Mouse (Mus musculus) gonadal fat pad, adult 2 months (tissue): ENCODE results near the gene Hnrnpll. TPM values are rescaled to one million over a fixed set of nuclear protein-coding genes. Genes with fewer than 3 reads are reported as not detected.

ENCODE experiments used
- DNase-seq: peaks from one replicate; pipeline ENCODE4 v3.0.0-alpha.2; 2012; ENCODE audit warnings: low read depth
- polyA plus RNA-seq: library from polyadenylated mRNA; depleted of rRNA; stranded (reverse); fragments of >200 nt; gene quantifications from 2 replicates; pipeline ENCODE4 v1.2.3, GENCODE M21; 2012; rRNA removed

Gene Hnrnpll
- polyA plus RNA-seq = 14.4 and 18.1 TPM in 2 replicates

DNA sequence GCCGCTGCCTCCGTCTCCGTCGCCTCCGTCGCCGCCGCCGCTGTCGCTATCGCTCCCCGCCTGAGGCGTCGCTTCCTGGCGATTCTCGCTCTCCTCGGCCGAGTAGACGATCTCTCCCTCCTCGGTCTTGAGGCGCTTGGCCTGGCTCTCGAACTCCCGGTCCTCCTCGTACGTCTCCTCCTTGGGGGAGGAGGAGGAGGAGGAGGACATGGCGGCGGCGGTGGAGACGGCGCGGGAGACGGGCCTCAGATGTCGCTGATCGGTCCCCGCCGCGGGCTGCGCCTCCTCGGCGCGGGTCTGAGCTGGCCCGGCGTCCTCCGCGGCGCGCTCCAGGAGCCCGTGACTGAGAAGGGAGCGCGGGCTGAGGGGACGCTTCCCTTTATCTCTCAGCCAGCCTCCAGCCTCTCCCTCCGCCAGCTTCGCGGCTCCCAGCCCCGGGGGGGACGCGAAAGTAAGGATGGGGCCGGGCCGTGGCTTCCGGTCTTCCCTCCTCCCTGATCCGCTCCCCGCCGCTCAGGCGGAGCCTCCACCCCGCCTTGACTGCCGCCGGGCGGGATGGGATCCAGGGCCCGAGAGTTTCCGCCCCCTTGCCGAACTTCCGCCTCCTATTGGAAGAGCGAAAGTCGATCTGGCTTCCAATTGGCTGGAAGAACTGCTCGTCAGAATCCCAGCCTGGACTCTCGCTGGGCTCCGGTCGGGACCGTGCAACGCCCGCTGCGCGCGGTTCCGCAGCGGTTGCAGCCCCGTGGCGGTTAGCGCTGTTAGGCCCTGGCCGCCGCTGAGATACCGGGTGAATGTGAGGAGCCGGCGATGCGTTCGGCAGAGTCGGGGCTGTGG, at the start of gene Hnrnpll:
TSS of gene Hnrnpll (minus strand) at position 552 of the 837 bp plus-strand sequence.
- peak; percentile 93 for DNase-seq

DNA sequence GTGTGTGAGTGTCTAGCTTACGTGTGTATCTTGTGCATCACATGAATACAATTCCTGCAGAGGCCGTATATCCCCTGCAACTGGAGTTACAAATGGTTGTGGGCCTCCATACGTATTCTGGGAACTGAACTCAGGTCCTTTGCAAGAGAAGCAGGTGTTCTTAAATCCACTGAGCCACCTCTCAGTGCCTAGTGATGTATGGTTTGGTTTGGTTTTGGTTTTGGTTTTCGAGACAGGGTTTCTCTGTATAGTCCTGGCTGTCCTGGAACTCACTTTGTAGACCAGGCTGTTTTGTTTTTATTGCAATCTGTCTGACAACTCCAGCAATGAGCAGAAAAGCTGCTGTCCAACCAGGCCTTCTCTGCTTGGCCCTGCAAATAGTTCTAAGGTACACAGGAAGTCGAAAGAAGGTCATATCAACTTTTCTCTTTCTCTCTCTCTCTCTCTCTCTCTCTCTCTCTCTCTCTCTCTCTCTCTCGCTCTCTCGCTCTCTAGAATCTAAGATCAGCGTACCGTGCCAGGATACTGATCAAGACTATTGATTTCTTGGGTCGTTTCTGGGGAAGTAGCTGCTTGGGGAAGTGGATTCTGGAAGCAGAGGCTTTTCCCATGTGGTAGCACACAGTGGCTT, 43.3 kb upstream of the Hnrnpll start:
- no peak for DNase-seq

DNA sequence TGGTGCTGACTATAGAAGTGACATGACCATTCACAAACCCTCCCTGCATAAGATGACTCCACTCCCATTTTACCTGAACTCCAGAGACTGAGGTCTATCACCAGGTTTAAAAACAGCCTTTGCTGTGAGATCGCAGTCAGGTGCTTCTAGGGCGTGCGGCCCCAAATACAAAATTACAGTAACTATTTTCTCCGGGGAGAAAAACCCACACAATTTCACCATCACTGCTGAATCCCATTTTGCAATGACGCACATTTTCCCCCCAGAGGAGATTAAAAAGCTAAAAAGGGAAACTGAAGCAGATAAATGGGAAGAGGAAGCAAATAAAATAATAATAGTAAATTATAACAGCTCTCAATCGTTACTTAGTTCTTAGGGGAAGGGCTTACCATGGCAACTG, 37.7 kb upstream of the Hnrnpll start:
- DNase-seq = no peak

DNA sequence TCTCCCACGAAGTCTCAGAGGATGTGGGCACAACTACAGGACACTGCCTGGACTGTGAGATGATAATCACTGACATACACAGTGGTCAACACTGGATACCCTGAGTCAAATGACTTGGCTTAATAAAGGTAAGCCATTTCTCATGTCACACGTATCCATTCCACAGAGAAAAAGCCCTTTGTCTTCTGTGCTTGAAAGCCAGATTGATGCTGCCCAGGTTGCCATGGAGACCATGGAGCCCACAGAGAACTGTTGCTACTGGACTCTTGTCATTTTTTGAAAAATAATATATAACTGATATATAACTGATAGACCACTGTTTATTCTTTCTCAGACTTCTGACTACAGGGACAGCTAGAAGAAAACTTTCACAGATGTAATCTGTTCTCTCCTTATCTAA, 35.1 kb upstream of the Hnrnpll start:
- DNase-seq = no peak

DNA sequence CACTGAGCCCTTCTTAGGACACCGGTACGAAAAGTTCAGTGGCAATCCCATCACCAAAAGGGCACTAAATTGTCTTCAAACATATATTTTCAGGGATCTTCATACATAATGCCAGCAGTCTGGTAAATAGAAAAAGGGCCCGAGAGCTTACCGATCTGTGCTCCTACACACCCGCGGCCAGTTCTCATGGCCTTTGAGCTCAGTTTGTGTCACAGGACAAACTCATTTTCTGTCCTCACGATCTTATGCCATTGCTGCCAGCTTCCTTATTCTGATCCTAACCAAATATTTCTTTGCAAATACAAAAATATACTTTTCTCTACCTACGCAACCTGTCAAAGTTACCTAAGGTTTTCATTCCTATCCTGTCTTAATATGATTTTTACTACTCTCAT, 34.6 kb upstream of the Hnrnpll start:
- no peak for DNase-seq

DNA sequence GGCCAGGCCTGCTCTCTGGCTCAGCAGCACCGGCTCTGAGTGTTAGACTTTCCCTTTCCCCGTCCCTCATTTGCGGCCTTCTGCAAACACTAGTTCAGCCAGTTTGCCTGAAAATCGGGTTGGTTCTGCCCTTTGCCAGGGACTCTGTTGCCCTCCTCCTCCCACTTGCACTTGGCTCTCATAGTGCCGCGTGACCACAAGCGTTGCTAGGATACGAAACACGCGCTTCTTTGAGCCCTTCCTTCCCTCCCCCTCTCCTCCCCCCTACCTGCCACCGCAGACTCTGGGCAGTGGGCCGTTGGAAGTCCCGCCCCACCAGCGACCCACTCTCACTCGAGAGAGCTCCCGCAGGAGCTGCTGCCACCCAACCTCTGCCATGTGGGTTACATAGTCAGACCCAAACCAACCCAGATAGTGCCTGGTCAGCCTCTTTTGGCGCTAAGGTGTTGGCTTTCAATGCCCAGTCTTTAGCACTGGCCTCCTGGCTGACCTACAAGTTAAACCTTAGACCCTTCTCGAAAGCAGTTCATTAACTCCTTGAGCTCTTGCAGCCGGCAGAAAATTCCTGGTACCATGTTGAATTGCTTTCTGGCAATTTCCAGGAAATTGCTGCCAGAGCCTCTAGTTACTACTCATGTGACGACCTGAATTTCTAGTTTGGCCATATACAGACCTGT, 34.0 kb upstream of the Hnrnpll start:
- no peak for DNase-seq

DNA sequence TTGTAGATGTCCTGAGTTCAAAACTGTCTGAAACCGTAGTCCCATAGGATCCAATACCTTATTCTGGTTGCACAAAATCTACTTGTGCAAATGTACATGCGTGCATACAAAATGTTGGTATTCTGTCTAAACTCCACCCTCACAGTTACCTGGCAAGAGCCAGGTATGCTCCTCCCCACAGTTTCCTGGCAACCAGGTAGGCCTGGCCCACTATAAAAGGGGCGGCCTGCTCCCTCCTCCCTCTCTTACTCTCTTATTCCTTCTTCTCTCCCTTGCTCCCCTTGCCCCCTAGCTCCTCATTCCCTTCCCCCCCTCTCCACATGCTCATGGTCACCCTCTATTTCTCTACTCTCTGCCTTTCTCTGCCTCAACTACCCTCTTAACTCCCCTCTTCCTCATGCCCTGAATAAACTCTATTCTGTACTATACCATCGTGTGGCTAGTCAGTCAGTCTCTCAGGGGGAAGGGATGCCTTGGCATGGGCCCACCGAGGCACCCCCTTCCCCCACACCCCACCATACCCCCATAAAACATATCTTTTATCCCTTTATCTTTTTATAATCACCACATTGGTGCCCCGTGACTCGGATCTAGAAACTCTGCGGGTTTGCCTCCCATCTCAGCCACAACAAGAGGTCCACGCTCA, 33.2 kb upstream of the Hnrnpll start:
- DNase-seq = no peak

DNA sequence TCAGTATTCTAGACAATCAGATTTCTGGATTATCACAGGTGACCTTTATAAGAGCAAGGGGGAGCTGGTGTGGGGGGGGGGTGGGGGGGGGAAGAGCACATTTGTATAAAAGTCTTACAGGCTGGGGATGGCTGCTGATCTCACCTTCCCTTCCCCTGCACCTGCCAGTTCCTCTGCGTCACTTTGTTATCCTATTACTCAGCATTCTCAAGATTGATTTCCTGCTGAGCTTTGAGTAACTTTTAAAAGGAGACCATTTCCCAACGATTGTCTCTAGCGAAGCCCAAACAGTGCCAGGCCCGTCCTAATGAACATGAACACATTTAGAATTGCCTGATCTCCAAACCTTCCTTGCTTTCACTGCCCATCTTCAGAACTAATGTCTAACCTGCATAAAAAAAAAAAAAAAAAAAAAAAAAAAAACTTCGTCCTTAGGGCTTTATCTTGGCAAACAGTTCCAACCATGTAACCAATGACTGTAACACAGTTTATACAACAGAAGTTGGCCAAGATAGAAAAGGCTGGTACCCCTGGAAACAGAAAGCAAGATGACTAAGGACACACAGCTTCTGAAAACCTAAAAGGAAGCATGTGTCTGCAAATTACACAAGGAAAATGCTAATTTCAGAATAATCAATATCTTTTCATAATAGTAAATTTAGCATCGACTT, 29.9 kb upstream of the Hnrnpll start:
- DNase-seq = no peak

DNA sequence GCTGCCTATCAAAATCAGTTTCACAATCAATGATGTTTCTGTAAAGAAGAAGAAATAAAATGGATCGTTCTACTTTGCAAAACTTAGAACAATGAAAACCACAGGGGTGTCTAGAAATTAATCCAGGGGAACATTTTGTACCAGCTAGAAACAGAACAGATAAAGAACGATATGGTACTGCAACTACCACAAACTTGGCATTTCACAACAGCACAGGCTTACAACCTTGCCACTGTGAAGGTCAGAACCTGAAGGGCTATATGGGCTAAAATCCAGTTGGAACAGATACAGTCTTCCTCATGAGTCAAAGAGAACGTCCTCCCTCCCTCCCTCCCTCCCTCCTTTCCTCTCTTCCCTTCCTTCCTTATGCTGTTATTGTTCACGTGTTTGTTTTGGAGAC, 28.4 kb upstream of the Hnrnpll start:
- DNase-seq = peak; percentile 90

DNA sequence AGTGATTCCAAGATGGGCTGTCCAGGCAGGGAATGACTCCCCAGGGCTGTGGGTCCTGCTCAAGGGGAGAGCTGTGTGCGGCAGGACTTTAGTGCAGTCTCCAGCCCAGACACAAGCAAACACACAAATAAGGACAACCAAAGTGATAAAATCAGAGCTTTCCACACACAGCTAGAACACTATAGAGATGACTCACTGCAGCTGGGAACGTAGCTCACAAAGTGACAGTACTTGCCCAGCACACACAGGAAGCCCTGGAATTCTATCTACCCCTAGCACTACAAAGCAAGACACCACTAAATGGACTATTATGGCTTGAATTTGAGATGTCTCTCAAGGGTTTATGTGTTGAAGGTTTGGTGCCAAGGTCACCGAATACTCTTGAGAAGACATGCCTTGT, 26.0 kb upstream of the Hnrnpll start:
- no peak for DNase-seq

DNA sequence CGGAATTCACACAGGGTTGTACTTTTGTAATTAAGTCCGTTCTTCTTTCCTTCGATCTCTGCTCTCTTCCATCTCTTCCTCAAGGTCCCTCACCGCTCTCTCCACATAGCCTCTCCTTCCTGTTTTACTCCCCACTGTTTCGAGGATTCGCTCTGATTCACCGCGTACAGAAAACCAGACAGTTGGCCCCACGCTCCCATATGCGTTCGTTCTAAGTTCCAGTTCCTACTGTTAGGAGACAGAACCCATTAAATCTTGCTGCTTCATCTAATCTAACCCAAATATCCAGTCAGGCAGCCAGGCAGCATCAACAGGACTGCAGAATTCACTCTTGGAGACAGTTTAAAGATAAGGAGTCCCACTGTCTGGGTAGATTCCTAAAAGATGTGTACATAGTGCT, 24.5 kb upstream of the Hnrnpll start:
- no peak for DNase-seq

DNA sequence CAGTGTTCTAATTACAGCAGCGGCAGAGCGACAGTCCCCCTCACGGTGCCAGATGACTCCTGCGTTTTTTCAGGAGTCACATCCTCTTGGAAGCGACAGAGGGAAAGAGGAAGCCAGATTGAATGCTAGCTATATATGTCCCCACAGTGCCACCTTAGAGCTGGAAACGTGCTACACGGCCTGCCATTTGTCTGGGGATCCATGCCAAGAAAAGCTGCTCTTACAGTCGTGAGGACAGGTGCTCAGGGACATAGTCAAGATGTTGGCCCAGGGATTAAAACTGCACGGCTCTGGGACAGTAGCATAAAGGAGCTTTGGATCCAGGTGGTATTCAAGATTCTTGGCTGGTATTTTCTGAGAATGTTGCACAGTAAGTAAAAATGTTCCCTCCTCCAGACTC, 22.3 kb upstream of the Hnrnpll start:
- DNase-seq = no peak

DNA sequence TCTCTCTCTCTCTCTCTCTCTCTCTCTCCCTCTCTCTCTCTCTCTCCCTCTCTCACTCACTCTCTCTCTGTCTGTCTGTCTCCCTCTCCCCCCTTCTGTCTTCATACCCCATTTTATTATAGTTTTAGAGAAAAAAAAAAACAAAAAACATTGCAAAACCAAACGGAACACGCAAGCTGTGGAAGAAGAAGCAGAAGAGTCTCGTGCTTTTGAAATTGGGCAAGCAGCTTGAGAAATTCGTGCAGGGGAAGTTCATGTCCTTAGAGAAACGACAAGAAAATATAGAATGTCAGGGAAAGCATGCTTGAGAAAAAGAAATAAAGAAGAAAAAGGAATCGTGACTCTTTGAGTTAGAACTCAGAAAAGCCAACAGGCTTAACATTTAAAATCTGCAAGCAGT, 21.1 kb upstream of the Hnrnpll start:
- no peak for DNase-seq

DNA sequence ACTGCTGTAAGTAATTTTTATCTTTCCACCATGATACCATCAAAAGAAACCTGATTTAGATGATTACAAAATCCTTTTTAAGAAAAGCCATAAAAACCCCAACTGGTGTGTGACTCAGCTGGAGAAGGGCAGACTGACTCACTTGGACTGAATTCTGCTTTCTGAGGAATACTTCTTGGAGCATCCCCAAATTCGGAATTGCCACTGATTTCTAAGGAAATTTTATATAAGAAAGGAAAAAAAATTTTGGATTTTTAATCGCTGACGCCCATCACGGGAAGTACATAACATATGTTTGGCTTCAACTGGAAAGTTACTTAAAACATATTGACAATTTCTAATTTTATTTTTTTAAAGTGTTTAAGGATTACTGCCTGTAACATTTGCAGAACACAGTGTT, 16.6 kb upstream of the Hnrnpll start:
- no peak for DNase-seq

DNA sequence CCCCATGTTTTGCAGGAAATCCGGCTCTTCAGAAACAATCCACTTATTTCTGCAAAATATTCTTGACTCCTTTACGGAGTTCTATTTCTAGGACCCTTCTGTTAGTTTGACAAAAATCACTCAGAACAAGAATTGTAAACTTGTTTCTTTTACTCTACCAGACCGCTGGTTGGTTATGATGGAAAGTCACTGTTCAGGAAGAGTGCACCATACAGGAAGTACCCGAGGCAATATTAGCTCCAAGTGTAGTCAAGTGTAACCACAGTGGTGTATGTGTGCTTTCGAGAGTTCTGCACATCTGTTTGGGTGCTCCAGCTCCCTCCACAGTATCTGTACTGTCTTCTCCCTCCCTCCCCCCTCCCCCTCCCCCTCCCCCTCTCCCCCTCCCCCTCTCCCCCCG, 5.1 kb upstream of the Hnrnpll start:
- no peak for DNase-seq

DNA sequence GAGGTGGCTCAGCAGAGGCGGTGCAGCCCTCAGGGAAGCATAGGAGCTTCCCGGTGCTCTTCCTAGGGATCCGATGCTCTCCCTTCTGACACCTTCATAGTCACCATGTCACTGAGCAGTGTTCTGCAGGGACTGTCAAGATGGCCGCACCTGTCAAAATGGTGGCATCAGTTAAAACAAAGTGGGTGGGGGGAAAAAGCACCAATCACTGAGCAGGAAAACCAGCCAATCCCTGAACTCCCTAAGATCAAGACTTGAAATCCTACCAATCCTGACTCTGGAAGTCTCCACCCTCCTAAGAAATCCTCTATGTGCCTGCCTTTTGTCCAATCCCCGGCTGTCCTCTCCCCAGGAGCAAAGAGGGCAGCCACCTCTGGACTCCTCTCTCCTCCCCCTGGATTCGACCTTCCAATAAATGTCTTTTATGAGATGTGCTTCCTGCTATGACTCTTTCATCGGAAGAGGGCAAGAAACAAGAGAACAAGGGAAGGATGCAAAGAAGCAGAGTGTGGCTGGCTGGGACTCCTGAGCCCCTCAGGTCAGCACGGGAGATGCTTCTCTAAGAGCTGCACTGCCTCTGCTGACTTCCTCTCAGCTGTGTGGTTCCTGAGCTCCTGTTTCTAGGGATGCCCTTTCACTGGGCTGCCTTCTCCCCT, 1.8 kb upstream of the Hnrnpll start:
- DNase-seq = no peak

DNA sequence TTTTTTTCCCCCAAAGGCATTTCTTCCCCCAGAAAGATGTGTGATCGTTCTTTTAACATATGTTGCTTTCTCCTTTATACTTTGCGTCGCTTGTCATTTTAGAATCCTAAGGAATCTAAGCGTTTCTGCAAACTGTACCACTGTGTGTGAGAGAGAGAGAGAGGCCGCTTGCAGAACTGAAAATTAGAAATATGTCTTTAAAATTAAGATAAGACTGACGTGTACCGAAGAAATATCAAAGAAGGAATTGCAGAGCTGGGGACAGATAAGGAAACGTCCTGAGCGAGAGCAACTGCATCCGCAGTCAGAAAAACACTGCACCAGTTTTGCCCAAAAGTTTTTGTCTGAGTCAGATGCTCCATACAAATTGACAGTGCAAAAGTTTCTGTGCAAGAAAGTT, 1.3 kb upstream of the Hnrnpll start:
- no peak for DNase-seq

DNA sequence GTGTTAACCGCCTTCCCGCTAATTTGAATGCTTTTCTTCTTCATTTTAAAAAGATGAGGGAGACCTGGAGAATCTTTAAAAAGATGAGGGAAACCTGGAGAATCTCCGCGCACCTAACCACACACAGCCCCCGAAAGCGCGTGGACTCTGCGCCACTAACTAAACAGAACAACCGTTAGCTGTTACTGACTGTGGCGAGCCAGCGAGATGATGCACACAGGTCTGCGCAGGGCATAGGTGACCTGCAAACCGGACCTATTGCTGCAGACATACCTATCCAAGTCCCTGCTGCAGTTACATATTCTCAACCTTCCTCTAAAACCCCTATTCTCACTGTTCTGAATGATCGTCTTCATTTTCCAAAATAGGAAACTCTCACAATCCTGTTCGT, 481 bp upstream of the Hnrnpll start:
- no peak for DNase-seq

DNA sequence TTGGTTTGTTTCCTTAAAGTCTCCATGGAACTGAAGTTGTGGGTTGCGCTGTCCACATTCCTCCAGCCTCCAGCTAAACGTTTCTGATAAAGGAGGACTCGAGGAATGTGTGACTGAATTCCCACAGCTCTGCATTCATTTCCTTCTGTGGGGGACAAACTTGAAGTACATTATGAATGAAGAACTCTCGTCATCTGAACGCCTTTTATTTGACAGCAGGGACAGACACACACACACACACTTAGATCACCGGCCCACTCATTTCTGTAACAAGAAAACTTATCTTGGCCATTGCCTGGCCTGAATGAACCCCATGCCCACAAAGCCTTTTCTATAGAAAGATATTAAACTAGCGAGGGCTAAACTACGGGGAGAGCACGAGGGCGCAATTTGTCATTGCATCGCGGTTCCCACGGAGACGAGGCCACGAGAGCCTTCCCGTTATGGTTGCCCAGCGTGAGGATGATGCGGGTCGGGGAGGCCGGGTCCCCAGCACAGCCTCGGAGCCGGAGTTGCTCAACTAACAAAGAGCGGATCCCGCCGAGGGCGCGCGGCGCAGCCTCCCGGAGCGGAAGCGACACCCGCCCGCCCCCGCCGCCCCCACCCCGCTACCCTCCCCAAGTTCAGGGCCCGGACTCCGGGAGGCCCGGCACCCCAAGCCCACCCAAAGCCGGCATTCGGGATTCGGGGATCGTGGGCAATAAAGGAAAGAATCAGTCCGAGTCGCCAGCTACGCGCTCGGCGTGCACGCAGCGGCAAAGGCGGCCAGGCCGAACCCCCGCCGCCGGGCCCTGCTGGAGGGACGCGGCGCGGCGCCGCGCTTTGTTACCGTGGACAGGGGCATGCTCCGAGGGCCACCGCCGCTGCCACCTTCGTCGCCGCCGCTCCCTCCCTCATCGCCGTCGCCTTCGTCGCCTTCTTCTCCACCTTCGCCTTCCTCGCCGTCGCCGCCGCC, 1.0 kb downstream of the Hnrnpll start:
- no peak for DNase-seq

DNA sequence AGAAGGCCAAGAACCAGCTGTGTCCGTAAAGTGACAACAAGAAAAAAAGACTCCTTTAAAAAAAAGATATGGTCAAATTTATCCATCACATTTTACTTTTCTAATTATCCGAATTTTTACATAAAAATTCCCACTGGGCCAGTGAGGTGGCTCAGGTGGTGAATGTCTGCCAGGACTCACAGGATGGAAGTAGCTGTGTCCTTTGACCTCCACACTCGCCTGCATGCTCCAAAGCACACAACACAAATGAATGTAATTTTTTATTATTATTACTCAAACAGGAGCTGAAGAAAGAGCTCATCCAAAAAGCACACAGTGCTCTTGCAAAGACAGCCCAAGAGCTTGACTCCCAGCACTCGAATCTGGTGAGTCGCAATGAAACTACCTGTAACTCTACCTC, 2.0 kb downstream of the Hnrnpll start:
- no peak for DNase-seq
